10 mouse cellular contexts compared by ENCODE assay signal in the genomic region with DNA sequence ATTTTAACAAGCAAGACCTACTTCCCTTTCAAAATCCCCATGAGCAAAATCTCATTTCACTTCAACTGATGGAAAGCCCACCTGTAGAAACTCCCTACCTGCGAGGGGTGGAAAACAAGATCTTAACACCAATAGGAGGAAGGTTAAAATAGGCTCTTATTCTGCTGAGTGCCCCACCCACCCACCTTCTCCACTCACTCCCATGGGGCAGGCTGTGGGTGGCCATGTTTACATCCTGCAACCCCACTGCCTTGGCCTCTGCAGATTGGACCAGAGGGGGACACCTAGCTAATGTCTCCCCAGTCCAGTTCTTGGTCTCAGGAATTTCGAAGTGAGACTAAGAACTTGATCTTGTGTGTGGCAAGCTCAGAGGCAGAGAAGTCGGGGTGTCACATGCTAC. TPM values are rescaled to one million over a fixed set of nuclear protein-coding genes. Genes with fewer than 3 reads are reported as not detected.
DNase-seq lines count a peak whose midpoint lies in the region; ATAC-seq and TF ChIP-seq lines count a peak whose summit lies in the region.
"Had no signal": no experiment of that assay in that cellular context is flagged by ENCODE, and none has a peak within 500 bp of the region (broad histone marks: within the 10 kb centered on the region; RNA-seq: fewer than 3 reads in every experiment).

No protein-coding gene starts in this region.

- no peaks in the 10 kb centered on the region for H3K36me3 ChIP-seq in heart, postnatal 0 days (replicated peaks; ENCODE audit: control insufficient read depth, insufficient read depth, low read length)
- no peaks in the 10 kb centered on the region for H3K36me3 ChIP-seq in neural tube, embryonic 12.5 days
- H3K36me3 ChIP-seq in limb, embryonic 12.5 days, result no peaks in the 10 kb centered on the region
- H3K36me3 ChIP-seq in stomach, embryonic 16.5 days (ENCODE audit: control insufficient read depth, insufficient read depth, low read length), result no peaks in the 10 kb centered on the region

- H3K4me2 ChIP-seq in heart, postnatal 0 days (ENCODE audit: low read depth, low read length), result peak overlapping the region; percentile 46
- H3K4me2 ChIP-seq in neural tube, embryonic 12.5 days (replicated peaks), result peak overlapping the region; percentile 50
- peak overlapping the region; percentile 52 for H3K4me2 ChIP-seq in limb, embryonic 12.5 days
- H3K4me2 ChIP-seq in stomach, embryonic 16.5 days (ENCODE audit: low read depth, low read length), result peak overlapping the region; percentile 46

- DNase-seq in heart, postnatal 0 days (ENCODE audit: low spot score), result no peak
- DNase-seq in heart, postnatal 4 days, result no peak
- DNase-seq in neural tube, embryonic 10.5 days (ENCODE audit: extremely low spot score, low spot score), result no peak
- DNase-seq in gastrocnemius, postnatal 10 days, result no peak
- DNase-seq in left cerebral cortex, adult 11 months (ENCODE audit: low spot score), result no peak
- DNase-seq: gastrocnemius, postnatal 25 days; thymus, adult 18-20 months had no signal

- 66% methylated on average over 3 of the region's 3 CpGs for WGBS in heart, postnatal 0 days
- 66% methylated on average over 3 of the region's 3 CpGs for WGBS in neural tube, embryonic 12.5 days
- 50% methylated on average over 3 of the region's 3 CpGs for WGBS in limb, embryonic 12.5 days
- WGBS in stomach, embryonic 16.5 days, result 59% methylated on average over 3 of the region's 3 CpGs

- H3K27me3 ChIP-seq in heart, postnatal 0 days (ENCODE audit: control insufficient read depth, insufficient read depth, low read length), result no peaks in the 10 kb centered on the region
- H3K27me3 ChIP-seq in neural tube, embryonic 12.5 days (replicated peaks), result no peaks in the 10 kb centered on the region
- H3K27me3 ChIP-seq in limb, embryonic 12.5 days, result peaks cover 45% of the 10 kb centered on the region
- no peaks in the 10 kb centered on the region for H3K27me3 ChIP-seq in stomach, embryonic 16.5 days (ENCODE audit: control insufficient read depth, insufficient read depth, low read length)

- no peaks in the 10 kb centered on the region for H3K9me3 ChIP-seq in heart, postnatal 0 days (replicated peaks; ENCODE audit: control insufficient read depth, low read length)
- no peaks in the 10 kb centered on the region for H3K9me3 ChIP-seq in neural tube, embryonic 12.5 days
- no peaks in the 10 kb centered on the region for H3K9me3 ChIP-seq in limb, embryonic 12.5 days
- no peaks in the 10 kb centered on the region for H3K9me3 ChIP-seq in stomach, embryonic 16.5 days (replicated peaks; ENCODE audit: control insufficient read depth, low read length)

- no peak overlapping the region for H3K4me3 ChIP-seq in heart, postnatal 0 days (ENCODE audit: low read depth, low read length)
- no peak overlapping the region for H3K4me3 ChIP-seq in neural tube, embryonic 12.5 days
- 0 out of 2 replicates have a peak overlapping the region, but pooled peaks have one; percentile 4 for H3K4me3 ChIP-seq in limb, embryonic 12.5 days (replicated peaks)
- no peak overlapping the region for H3K4me3 ChIP-seq in stomach, embryonic 16.5 days (replicated peaks; ENCODE audit: low read length)

- TF ChIP-seq EP300 in heart, postnatal 0 days (IDR thresholded peaks at IDR 0.05; ENCODE audit: low read depth), result no peak

- H3K4me1 ChIP-seq in heart, postnatal 0 days (ENCODE audit: control insufficient read depth, insufficient read depth), result peaks cover 8% of the 10 kb centered on the region; the same call in 1 of the 2 replicates
- H3K4me1 ChIP-seq in neural tube, embryonic 12.5 days, result peaks cover 5% of the 10 kb centered on the region
- H3K4me1 ChIP-seq in limb, embryonic 12.5 days (replicated peaks), result peaks cover 21% of the 10 kb centered on the region
- peaks cover 3% of the 10 kb centered on the region for H3K4me1 ChIP-seq in stomach, embryonic 16.5 days (ENCODE audit: control insufficient read depth, insufficient read depth, low read length)

- no peak overlapping the region for H3K27ac ChIP-seq in heart, postnatal 0 days (ENCODE audit: low read depth)
- H3K27ac ChIP-seq in neural tube, embryonic 12.5 days, result no peak overlapping the region
- peak overlapping the region; percentile 53; the same call in 1 of the 2 replicates for H3K27ac ChIP-seq in limb, embryonic 12.5 days
- H3K27ac ChIP-seq in stomach, embryonic 16.5 days (ENCODE audit: low read length), result no peak overlapping the region

- TF ChIP-seq CTCF in heart, postnatal 0 days (IDR thresholded peaks at IDR 0.05; ENCODE audit: low read depth), result no peak

- no peak for ATAC-seq in heart, postnatal 0 days (ENCODE audit: insufficient read depth, low read depth)
- ATAC-seq in neural tube, embryonic 12.5 days (ENCODE audit: low FRiP score, low read depth), result no peak
- ATAC-seq in limb, embryonic 12.5 days (ENCODE audit: insufficient number of reproducible peaks, insufficient read depth, low FRiP score, low TSS enrichment, low read depth), result peak; percentile 32
- no peak for ATAC-seq in stomach, embryonic 16.5 days (ENCODE audit: insufficient read depth, low FRiP score)

- no peak overlapping the region for H3K9ac ChIP-seq in heart, postnatal 0 days (replicated peaks; ENCODE audit: low read depth, low read length)
- no peak overlapping the region for H3K9ac ChIP-seq in neural tube, embryonic 12.5 days
- H3K9ac ChIP-seq in limb, embryonic 12.5 days (replicated peaks), result no peak overlapping the region
- no peak overlapping the region for H3K9ac ChIP-seq in stomach, embryonic 16.5 days (ENCODE audit: low read length)

RNA-seq across cellular contexts. Expression of gene Gorasp2, which starts 31.5 kb away (rescaled TPM):
- total RNA-seq in heart, postnatal 0 days (2014; rRNA removed; ENCODE audit: low replicate concordance), result 75.7 and 79.8 TPM in 2 replicates
- polyA plus RNA-seq in heart, postnatal 0 days (2015; fragmentation: Nextera tagmentation; extraction: Ambion mirVana), result 96.5 and 116 TPM in 2 replicates
- total RNA-seq in heart, postnatal 4 days (2021), result 100 to 1,000 TPM; 106 to 111 TPM
- 128 and 131 TPM in 2 replicates for polyA plus RNA-seq in neural tube, embryonic 12.5 days (2016; fragmentation: Nextera tagmentation; extraction: Ambion mirVana)
- polyA plus RNA-seq in limb, embryonic 12.5 days (2016; fragmentation: Nextera tagmentation; extraction: Ambion mirVana), result 144 and 152 TPM in 2 replicates
- polyA plus RNA-seq in stomach, embryonic 16.5 days (2015; fragmentation: Nextera tagmentation; extraction: Ambion mirVana), result 174 and 188 TPM in 2 replicates
- 10 to 100 TPM; 69.5 to 73.9 TPM for total RNA-seq in gastrocnemius, postnatal 10 days (2021)

RNA-seq across cellular contexts. Expression of gene Gm26558, which starts 32.0 kb away (rescaled TPM):
- total RNA-seq in heart, postnatal 0 days (2014; rRNA removed; ENCODE audit: low replicate concordance), result 8.2 TPM in 1 of 2 replicates, not detected in the other
- 1.5 and 1.7 TPM in 2 replicates for polyA plus RNA-seq in heart, postnatal 0 days (2015; fragmentation: Nextera tagmentation; extraction: Ambion mirVana)
- 1 to 10 TPM in 1 of 2 experiments, under 1 TPM in 1; 0.63 to 1.1 TPM for total RNA-seq in heart, postnatal 4 days (2021)
- 4.6 and 4.8 TPM in 2 replicates for polyA plus RNA-seq in neural tube, embryonic 12.5 days (2016; fragmentation: Nextera tagmentation; extraction: Ambion mirVana)
- polyA plus RNA-seq in limb, embryonic 12.5 days (2016; fragmentation: Nextera tagmentation; extraction: Ambion mirVana), result 5.2 and 5.9 TPM in 2 replicates
- 3.1 and 4.7 TPM in 2 replicates for polyA plus RNA-seq in stomach, embryonic 16.5 days (2015; fragmentation: Nextera tagmentation; extraction: Ambion mirVana)
- total RNA-seq in gastrocnemius, postnatal 10 days (2021), result not detected
- total RNA-seq: gastrocnemius, postnatal 25 days had no signal
